Mouse (Mus musculus) embryo, embryonic 9.5 days (tissue): ENCODE measurements around the gene Rab30.

ENCODE experiments used
- DNase-seq: peaks from one replicate; pipeline ENCODE4 v3.0.0-alpha.2; 2017; ENCODE audit errors: extremely low spot score

The Rab30 gene

DNA sequence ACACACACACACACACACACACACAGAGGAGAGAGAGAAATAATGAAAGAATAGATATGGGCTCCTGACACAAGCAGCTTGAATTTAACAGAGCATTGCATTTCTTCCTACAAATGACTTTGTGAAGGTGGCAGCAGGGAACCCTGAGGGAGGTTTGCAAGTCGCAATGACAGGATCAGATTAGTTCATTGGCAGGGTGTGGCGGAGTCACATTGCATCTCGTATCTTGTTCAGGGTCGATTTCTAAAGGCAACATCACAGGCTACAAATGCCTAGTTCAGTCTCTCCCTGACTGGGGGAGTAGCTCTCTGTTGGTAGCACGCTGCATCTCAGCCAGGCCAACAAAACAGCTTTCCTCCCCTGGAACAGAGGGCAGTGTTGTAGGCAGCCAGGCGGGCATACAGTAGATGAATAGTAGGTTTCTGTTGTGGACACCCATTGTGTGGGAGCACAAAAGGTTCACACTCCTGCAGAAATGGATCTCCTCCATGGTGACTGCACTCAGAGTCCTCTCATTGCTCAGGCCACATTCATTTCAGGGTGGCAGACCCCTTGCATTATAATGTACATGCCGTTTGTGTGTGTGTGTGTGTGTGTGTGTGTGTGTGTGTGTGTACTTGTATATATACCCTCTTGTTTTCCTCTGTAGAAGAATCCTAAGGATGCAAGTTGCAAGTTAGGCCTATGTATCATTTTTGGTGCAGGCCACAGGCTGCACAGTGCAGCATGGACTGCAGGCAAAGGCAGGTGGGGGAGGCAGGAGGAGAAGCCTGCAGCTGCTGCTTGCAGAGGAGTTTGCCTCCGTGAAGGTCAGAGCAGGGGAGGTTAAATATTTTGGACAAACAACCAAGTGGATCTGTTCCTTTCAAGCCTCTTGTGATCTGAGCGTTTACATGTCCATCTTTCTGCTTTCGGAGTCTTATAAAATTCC is 58.5 kb downstream of the Rab30 start:
- no peak for DNase-seq

DNA sequence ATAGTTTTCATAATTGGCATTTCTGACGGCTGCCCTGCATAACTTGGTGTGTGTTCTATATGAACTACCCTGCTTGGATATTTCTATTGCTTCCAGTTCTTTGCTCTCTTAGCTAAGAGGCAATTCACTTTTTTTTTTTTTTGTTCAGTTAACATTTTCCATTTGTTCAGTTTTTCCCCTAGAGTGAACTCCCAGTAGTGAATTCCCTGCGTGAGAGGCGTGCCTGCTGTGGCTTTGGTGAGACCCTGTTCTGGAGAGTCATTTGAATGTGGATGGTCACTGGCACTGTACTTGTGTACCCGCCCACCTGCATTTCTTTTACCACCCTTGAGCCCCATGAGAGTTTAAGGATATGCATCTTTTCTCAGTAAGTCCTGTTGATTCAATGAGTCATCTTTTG is 60.8 kb downstream of the Rab30 start:
- DNase-seq = no peak

DNA sequence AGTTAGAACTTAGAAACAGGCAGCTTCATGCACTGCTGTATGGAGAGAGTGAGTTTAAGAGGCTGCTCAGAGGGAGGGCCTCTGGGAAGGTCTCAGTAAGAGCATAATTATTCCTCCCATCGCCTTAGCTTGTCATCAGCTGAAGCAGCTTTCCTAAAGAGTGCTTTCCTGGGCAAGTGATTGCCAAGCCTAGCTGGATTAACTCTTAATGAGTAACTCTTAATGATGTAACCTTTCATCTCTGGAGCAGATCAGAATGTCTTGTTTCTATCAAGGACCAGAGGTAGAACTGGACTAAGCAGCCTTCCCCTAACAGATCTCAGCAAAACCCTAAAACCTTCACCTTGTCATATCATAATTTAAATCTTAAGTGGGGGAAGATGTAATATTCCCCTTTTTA is 61.8 kb downstream of the Rab30 start:
- no peak for DNase-seq

DNA sequence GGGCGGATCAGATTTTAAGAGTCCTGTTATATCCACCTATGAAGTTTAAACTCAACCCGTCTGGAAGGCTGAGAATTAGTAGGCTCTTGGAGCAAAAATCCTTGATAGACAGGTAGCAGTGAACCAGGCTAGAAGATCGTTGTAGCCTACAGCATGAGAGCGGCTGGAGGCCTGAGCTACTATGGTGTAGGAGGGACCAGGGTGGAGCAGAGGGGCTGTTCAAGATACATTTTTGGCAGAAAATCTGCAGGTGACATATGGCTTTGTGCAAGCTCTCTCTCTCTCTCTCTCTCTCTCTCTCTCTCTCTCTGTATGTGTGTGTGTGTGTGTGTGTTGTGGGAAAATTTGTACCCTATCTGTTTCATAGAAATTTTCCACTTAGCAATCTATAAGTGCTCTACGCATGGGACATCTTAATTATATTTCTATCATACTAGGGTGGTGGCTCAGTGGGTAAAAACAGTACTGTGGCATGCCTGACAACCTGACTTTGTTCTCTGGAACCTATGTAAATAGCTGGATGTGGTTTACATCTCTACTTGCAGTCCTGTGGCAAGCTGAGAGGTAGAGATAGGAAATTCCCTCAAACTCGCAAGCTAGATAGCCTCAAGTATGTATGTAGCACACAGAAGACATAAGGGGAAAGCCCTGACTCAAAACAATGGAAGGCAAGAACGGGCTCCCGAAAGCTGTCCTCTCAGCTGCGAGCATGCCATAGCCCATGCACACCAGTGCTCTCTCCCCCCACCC is 63.7 kb downstream of the Rab30 start:
- DNase-seq = no peak

DNA sequence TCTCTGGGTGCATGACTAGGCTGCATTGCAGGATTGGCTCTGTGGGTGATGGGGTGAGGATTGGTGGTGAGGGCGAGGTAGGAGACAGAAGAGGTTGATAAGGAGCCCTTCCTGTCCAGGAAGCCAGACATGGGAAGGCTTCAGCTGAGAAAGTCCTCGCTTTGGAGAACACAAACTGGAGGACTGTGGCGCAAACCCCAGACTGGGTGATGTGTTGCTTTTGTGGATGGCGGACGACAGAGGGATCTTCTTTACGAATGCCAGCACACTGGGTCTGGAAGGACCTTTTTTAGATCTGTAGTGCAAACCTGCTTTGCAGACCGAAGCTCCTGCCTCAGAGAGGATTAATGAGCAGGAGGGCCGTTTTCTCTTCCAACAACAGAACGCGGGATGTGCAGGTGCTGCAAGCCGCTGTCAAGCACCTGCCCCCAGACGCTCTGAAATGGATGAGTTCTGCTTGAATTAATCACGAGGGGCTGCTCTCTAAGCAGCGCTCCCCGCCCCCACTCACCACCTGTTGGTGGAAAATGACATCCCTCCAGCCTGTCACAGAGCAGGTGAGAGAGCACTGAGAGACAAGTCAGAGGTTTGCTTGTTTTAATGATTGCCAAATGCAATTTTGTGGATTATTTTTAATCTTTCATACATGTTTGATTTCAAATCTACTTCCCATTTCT is 65.2 kb downstream of the Rab30 start:
- no peak for DNase-seq

DNA sequence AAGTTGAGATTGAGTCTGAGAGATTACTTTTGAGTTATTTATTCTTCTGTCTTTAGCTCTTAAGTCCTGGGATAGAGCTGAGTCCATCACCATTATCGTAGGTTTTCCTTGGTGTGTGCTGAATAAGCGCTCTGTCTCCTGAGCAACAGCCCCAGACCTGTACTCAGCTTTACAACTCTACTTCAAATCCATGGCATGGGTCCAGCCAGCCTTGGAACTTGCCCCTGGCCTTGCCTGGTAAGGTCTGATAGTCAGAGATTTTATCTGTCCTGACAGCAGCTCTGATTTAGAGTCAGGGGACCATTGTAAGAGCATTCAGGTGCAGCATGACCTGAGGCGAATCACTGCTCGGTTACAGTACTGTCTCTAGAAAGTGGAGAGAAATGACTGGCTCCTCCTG is 66.1 kb downstream of the Rab30 start:
- DNase-seq = no peak

DNA sequence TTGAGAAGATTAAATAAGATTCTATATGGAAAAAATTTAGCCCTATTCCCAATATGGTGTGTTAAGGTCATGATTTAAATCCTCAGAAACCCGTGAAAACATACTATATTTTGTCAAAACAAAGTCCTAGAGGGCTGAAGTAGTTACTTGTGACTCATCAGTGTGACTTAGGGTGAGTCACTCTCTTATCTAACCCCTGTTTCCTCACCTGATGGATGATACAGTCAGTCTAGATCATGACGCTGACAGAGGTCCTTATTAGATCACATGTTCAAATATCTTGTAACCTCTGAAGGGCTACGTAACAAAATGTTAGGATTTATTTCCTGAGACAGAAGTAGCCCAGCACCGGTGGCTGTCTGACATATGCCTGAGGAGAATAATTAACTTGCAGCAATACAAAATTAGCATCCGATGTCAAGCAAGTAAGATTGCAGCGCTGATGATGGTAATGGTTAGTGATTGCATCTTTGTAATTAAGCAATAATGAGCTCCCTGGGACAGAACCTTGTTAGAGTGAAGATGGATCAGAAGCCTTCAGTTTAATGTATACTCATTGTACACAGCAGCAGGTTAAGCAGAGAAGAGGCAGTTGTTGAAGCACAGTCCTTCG is 70.4 kb downstream of the Rab30 start:
- no peak for DNase-seq

DNA sequence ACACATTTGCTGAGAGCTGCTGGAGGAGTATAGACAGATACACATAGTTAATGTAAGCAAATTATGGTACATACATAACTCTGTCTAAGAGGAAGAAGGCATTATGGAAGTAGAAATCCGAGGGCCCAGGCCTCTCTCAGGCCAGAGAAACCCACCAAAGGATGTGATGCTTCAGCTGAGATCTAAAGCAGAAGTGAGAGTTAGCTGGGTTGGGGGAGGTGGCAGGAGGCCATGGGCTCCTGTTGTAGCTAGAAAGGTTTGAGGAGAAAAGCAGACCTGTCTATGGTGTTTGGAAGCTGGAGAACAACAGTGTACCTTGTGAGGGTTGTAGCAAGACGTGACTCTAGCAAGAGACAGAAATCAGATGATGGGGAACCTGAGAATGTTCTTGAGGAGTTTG is 75.8 kb downstream of the Rab30 start:
- DNase-seq = no peak

DNA sequence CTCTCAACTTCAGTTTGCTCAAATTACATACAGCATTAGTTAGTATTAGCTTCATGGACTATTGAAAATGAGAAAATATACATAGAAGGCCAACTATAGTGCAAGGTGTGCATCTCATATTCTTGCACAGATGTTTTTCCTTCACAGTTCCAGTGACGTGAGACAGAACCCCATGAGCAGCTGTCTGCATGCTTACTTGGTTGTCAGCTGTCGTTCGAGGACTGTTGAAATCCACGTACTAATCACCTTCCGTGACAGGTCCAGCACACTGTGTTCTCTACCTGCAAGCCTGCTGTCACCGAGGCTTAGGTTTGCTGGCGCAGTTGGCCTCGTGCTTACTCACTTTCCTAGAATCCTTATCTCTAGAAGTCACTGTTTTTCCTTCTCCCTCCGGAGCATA is 76.5 kb downstream of the Rab30 start:
- no peak for DNase-seq

DNA sequence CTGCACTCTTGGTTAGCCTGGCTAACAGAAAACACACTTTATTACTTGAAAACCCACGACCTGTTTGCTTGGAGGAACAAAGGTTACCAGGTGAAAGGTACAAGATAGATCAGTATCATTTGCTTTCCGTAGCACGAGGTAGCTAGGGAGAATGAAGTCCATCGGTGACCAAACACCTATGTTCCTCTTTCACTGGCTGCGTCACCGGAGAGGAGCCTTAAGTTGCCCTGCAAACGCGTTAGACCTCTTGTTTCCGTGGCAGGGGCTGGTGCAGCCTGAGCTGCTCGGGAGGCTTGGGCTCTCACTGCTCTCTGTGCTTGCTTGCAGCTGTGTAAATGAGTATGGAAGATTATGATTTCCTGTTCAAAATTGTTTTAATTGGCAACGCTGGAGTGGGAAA is 78.3 kb downstream of the Rab30 start:
- no peak for DNase-seq

DNA sequence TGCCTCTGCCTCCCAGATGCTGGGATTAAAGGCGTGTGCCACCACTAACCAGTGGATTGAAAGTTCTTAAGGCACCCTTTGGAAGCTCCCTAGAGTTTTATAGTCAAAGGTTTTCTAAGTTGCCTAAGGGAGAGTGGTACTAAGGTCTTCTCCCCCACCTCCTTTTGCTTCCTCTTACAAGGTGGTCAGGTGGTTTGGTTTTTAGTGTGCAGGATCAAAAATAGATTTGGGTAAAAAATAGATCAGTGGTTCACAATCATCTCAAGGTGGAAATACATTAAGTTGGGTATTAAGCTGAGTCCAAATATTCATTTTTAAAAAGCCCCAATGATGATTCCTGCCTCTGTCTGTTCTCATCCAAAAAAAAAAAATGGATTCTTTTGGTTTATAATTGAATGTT is 79.0 kb downstream of the Rab30 start:
- DNase-seq = no peak

DNA sequence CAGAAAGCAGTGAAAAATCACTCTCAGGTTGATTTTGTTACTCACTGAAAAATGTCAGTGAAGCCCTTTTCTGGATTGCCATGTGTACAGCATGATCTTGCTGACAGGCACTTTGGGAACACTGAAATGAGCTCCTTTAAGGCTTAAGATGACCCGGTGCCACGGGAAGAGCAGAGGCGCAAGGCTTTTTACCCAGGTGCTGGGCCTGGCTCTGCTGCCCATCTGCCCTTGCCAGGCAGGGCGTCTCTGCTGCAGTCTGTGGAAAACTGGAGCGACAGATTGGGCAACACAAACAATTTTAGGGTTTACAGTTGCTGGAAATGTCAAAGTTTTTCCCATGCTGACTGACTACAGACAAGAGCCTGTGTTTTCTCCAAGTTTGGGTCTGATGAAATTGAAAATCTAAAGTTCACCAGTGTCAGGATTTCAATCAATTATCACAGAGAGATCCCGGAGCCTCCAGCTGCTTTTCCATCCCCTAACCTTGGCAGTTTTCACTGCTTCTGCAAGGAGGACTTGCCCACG is 79.6 kb downstream of the Rab30 start:
- DNase-seq = no peak

DNA sequence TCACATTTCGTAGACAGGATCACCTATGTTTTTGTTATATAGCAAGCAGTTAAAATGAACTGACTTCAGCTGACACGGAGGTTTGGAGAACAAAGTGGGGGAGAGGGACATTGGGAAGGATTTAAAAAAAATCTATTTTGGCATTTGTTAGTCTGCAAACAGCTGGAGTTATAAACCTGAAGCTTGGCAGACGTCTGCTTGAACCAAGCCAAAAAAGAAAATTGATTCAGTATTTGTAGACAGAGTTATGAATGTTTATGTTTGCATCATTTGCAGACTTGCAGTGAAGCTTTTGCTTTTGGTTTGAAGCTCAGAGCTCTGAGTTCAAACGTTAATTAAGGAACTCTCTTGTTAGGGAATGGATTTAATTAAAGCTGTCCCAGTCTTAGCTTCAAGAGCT is 80.5 kb downstream of the Rab30 start:
- no peak for DNase-seq

DNA sequence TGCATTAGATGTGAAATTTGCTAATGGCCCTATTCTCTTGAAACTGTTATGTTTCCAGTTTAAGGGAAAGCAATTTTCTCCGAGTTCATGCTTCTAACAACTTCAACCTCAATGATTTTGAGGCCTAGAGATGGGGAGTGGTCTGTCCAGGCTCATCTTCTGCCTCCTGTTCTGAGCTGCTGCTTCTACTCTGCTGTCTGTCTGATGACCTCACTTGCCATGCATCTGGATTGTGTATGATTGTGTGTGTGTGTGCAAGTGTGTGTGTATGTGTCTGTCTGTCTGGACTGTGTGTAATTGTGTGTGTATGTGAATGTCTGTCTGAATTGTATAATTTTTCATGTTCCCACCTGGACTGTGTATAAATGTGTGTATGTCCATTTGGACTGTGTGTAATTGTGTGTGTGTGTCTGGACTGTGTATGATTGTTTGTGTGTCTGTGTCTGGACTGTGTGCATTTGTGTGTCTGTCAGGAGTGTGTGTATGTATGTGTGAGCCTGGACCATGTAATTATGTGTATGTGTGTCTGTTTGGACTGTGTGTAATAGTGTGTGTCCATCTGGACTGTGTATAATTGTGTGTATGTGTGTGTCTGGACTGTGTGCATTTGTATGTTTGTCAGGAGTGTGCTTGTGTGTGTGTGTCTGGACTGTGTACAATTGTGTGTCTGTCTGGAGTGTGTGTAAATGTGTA is 81.2 kb downstream of the Rab30 start:
- no peak for DNase-seq

DNA sequence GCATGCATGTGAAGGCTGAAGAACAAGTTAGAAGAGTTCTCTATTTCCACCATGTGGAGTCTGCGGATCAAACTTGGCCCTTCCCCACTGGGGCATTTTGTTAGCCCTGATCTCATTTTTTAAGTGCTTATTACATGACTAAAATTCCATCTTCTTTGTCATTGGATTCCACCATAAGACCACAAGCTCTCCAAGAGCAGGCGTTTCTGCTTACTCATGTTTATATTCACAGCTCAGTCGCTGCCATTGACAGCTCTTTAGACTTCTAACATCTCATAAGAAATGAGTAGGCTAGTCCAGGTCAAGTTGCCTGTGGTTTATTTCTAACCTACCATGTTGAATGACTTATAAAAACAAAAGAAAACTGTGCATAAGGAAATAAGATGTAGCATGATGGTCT is 84.8 kb downstream of the Rab30 start:
- no peak for DNase-seq

DNA sequence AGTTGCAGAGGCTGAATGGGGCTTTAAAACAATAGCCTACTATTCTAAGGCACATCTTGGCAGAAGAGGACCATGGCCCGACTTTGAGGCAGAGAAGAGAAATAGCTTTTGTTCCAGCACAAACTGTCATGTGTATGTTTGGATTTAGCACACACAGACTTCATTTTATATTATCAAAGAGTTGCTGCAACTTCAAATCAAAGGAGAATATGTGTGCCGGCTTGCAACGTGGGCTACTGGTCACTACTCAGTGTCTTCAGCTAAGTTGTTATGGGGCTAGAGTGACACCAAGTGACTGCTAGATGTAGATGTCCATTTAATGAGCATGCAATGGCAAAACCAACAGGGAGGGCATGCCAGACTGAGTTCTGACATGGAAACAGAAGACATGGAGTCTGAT is 86.6 kb downstream of the Rab30 start:
- DNase-seq = no peak

DNA sequence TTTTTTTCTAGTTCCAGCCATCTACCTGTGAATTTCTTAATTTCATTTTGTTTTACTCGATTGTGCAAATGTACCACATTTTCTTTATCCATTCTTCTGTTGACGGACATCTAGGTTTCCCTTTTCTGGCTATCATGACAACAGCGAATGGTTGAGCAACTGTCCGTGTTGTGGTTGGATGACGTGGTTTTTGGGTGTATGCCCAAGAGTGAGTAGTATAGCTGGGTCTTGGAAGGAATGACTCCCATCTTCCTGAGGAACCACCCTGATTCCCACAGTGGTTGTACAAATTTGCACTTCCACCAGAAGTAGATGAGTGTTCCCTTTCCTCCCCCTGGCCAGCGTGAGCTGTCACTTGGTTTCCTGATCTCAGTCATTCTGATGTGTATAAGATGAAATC is 91.0 kb downstream of the Rab30 start:
- no peak for DNase-seq

DNA sequence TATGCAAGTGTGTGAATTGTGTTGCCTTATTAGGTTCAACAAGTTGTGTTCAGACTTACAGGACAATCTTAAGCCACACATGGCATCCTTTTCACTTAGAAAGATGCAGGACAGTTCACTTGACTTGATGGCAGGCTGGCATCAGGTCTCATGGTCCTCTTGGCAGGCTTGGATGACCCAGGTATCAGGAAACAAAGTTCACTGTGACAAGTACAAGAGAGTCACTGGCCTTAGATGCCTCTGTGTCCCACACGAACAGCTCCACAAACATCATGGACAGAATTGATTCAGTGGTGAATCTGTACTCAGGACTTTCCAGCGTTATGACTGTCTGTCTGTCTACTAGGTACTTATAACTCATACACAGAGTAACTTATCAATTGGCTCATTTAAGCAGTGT is 93.0 kb downstream of the Rab30 start:
- DNase-seq = no peak

DNA sequence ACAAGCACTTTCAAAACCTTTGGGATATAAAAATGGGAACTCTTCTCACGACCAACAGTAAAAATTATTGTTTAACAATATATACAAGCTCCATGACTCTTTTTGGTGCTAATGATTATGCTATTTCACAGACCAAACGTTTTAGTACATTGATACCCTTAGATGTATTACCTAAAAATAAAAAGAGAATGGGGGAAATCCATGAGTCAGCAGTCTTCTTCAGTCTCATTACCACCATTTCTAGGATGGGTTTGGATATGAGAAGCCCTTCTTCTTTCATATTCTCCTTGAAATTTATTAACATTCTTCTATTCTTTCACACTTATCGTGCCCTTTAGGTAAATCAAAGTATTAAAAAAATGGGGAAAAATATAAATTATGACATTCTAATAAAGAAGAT is 95.0 kb downstream of the Rab30 start:
- no peak for DNase-seq

DNA sequence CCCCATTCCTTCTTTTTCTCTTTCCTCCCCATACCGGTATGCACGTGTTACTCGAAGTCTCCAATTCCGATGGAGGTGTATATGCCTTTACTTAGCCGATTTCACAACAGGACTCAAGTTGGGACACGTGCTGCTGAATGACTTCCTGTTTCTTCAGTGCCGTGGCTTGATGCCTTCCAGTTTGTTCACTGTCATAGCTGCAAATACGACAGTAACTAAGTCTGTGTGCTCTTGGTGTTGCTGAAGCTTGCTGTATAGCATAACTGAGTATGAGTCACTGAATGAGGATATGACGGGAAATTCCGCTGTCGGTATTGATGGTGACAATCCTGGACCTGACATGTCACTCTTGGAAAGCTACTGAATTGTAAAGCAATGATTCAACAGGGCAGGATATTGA is 95.8 kb downstream of the Rab30 start:
- no peak for DNase-seq

DNA sequence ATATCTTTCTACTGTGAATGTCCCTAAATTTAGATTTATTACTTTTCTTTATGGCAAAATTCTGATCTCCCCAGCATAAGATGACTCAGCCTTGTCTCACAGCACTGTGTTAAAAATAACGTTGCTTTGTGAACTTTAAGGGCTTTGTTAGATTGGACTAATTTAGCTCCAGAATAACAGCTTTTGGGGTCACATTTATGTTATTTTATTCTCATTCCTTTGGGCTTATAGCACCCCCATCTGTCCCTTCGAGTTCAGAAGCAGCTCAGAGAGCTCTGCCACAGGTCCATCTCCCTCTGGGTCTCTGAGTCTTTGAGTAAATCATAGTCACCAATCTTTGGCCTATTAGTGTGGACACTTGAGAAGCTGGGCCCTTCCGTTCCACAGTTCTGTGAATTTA is 96.5 kb downstream of the Rab30 start:
- no peak for DNase-seq
